Mouse (Mus musculus): ENCODE measurements around the gene Mtap. TPM values are rescaled to one million over a fixed set of nuclear protein-coding genes. Genes with fewer than 3 reads are reported as not detected.

Mtap gene
- total RNA-seq, 2 experiments from 2014 or later = 21.3 to 21.8 TPM

- no peak for DNase-seq (ENCODE audit: low spot score)
- intact Hi-C loops (cut with DNase I) = no loop called here
Observed at GRCm38 (mm10) chr4:89131795-89132194, 5.1 kb upstream of the Mtap start.

- intact Hi-C loops (cut with DNase I) = no loop called here
- no peak for DNase-seq (ENCODE audit: low spot score)
Observed at GRCm38 (mm10) chr4:89136356-89136755, 566 bp upstream of the Mtap start.

- intact Hi-C loops (cut with DNase I) = no loop called here
- DNase-seq (ENCODE audit: low spot score) = peak; percentile 29
Observed at GRCm38 (mm10) chr4:89137542-89138360, 829 bp downstream of the Mtap start.

GRCm38 (mm10) chr4:89138361-89138651 lies 1.4 kb downstream of the Mtap start:
- DNase-seq (ENCODE audit: low spot score) = no peak
- intact Hi-C loops (cut with DNase I) = no loop called here

GRCm38 (mm10) chr4:89140832-89141231 lies 3.9 kb downstream of the Mtap start:
- peak; percentile 22 for DNase-seq (ENCODE audit: low spot score)
- intact Hi-C loops (cut with DNase I) = loop anchor here (10.0 kb wide), 1 partner anchor 554 kb away; no protein-coding TSS in a partner anchor

- intact Hi-C loops (cut with DNase I) = loop anchor here (5.0 to 10.0 kb wide), 2 partner anchors 142 to 549 kb away; no protein-coding TSS in a partner anchor
- DNase-seq (ENCODE audit: low spot score) = peak; percentile 28
Observed at GRCm38 (mm10) chr4:89145409-89145808, 8.5 kb downstream of the Mtap start.

- intact Hi-C loops (cut with DNase I) = loop anchor here (1.0 to 10.0 kb wide), 3 partner anchors 141 to 549 kb away; no protein-coding TSS in a partner anchor
Observed at GRCm38 (mm10) chr4:89146291-89146690, 9.4 kb downstream of the Mtap start.

GRCm38 (mm10) chr4:89149261-89149660 lies 12.3 kb downstream of the Mtap start:
- no peak for DNase-seq (ENCODE audit: low spot score)

More at GRCm38 (mm10) chr4:89146291-89146690, 9.4 kb downstream of the Mtap start:
- no peak for DNase-seq (ENCODE audit: low spot score)

GRCm38 (mm10) chr4:89161389-89161788 lies 24.5 kb downstream of the Mtap start:
- no peak for DNase-seq (ENCODE audit: low spot score)
- intact Hi-C loops (cut with DNase I) = no loop called here

More at GRCm38 (mm10) chr4:89149261-89149660, 12.3 kb downstream of the Mtap start:
- intact Hi-C loops (cut with DNase I) = loop anchor here (2.0 to 10.0 kb wide), 3 partner anchors 24 to 546 kb away; no protein-coding TSS in a partner anchor

- intact Hi-C loops (cut with DNase I) = no loop called here
Observed at GRCm38 (mm10) chr4:89162496-89162895, 25.6 kb downstream of the Mtap start.

GRCm38 (mm10) chr4:89163613-89164012 lies 26.7 kb downstream of the Mtap start:
- intact Hi-C loops (cut with DNase I) = no loop called here
- no peak for DNase-seq (ENCODE audit: low spot score)

More at GRCm38 (mm10) chr4:89162496-89162895, 25.6 kb downstream of the Mtap start:
- no peak for DNase-seq (ENCODE audit: low spot score)

GRCm38 (mm10) chr4:89164681-89165080 lies 27.8 kb downstream of the Mtap start:
- no peak for DNase-seq (ENCODE audit: low spot score)
- intact Hi-C loops (cut with DNase I) = no loop called here

- no peak for DNase-seq (ENCODE audit: low spot score)
- intact Hi-C loops (cut with DNase I) = no loop called here
Observed at GRCm38 (mm10) chr4:89168877-89169276, 32.0 kb downstream of the Mtap start.

GRCm38 (mm10) chr4:89169739-89170138 lies 32.8 kb downstream of the Mtap start:
- no peak for DNase-seq (ENCODE audit: low spot score)
- intact Hi-C loops (cut with DNase I) = no loop called here

GRCm38 (mm10) chr4:89170931-89171330 lies 34.0 kb downstream of the Mtap start:
- DNase-seq (ENCODE audit: low spot score) = no peak
- intact Hi-C loops (cut with DNase I) = no loop called here

GRCm38 (mm10) chr4:89172873-89173605 lies 36.1 kb downstream of the Mtap start:
- intact Hi-C loops (cut with DNase I) = loop anchor here (2.0 kb wide), 1 partner anchor 24 kb away; no protein-coding TSS in a partner anchor
- DNase-seq (ENCODE audit: low spot score) = peak; percentile 16

- intact Hi-C loops (cut with DNase I) = no loop called here
Observed at GRCm38 (mm10) chr4:89177514-89178307, 40.8 kb downstream of the Mtap start.

GRCm38 (mm10) chr4:89180121-89180520 lies 43.2 kb downstream of the Mtap start:
- intact Hi-C loops (cut with DNase I) = no loop called here
- no peak for DNase-seq (ENCODE audit: low spot score)

More at GRCm38 (mm10) chr4:89177514-89178307, 40.8 kb downstream of the Mtap start:
- DNase-seq (ENCODE audit: low spot score) = no peak

GRCm38 (mm10) chr4:89181656-89182055 lies 44.7 kb downstream of the Mtap start:
- DNase-seq (ENCODE audit: low spot score) = no peak
- intact Hi-C loops (cut with DNase I) = no loop called here

- no peak for DNase-seq (ENCODE audit: low spot score)
- intact Hi-C loops (cut with DNase I) = no loop called here
Observed at GRCm38 (mm10) chr4:89182486-89182885, 45.6 kb downstream of the Mtap start.

All from heart, postnatal 25 days (tissue).